Mouse (Mus musculus) ES-E14 (cell line): Measurements from ENCODE around the gene Masp2. TPM values are rescaled to one million over a fixed set of nuclear protein-coding genes. Genes with fewer than 3 reads are reported as not detected.

Experiments
- DNase-seq: peaks from one replicate; pipeline ENCODE4 v3.0.0-alpha.2; 2013; ENCODE audit warnings: low read depth, low spot score
- H3K27ac ChIP-seq: 2 replicates; pipeline ENCODE4 v1.5.1; 2012; ENCODE audit warnings: low read depth, mild to moderate bottlenecking, low read length, moderate library complexity, mixed read lengths; ENCODE audit not compliant: poor library complexity, insufficient read depth, severe bottlenecking
- H3K36me3 ChIP-seq: 2 replicates; pipeline ENCODE4 v1.6.1; 2012; ENCODE audit warnings: mild to moderate bottlenecking, low read length, moderate library complexity, mixed read lengths; ENCODE audit not compliant: control insufficient read depth, poor library complexity, insufficient read depth, severe bottlenecking
- H3K4me1 ChIP-seq, 2 experiments: fragments of 150-350 bp in 1 of 2; sonication (generic) in 1 of 2; 2 replicates each; pipeline ENCODE4 v1.6.1; 2012; ENCODE audit warnings: low read length in 2 of 2, mild to moderate bottlenecking in 1 of 2, mixed read lengths in 1 of 2; ENCODE audit not compliant: control insufficient read depth in 2 of 2, insufficient read depth in 2 of 2, poor library complexity in 1 of 2
- H3K4me3 ChIP-seq, 2 experiments: fragments of 150-350 bp in 1 of 2; sonication (generic) in 1 of 2; 2 replicates each; pipeline ENCODE4 v1.5.1; 2012; ENCODE audit warnings: low read length in 2 of 2, low read depth in 1 of 2, mild to moderate bottlenecking in 1 of 2, mixed read lengths in 1 of 2; ENCODE audit not compliant: insufficient read depth in 1 of 2, poor library complexity in 1 of 2, severe bottlenecking in 1 of 2
- H3K9ac ChIP-seq: 2 replicates; pipeline ENCODE4 v1.6.1; 2012; ENCODE audit warnings: low read depth, mild to moderate bottlenecking, low read length, mixed read lengths; ENCODE audit not compliant: poor library complexity, insufficient read depth, severe bottlenecking
- H3K9me3 ChIP-seq: fragments of 150-350 bp; sonication (generic); 2 replicates; pipeline ENCODE4 v1.6.1; 2012; ENCODE audit warnings: low read depth, mild to moderate bottlenecking, low read length; ENCODE audit not compliant: control insufficient read depth, insufficient read depth
- CHD2 ChIP-seq: IDR thresholded peaks from 2 replicates; pipeline ENCODE4 v1.6.1; 2014; ENCODE audit warnings: mild to moderate bottlenecking, low read depth, low read length, inconsistent platforms
- HCFC1 ChIP-seq: IDR thresholded peaks from 2 replicates; pipeline ENCODE4 v1.6.1; 2012; ENCODE audit warnings: low read length, inconsistent platforms, borderline replicate concordance; ENCODE audit not compliant: insufficient read depth
- MAFK ChIP-seq: IDR thresholded peaks from 2 replicates; pipeline ENCODE4 v1.6.1; 2014; ENCODE audit warnings: mild to moderate bottlenecking, low read depth, low read length, inconsistent platforms; ENCODE audit not compliant: insufficient read depth
- ZC3H11A ChIP-seq: IDR thresholded peaks from 2 replicates; pipeline ENCODE4 v1.6.1; 2012; ENCODE audit warnings: low read depth, mild to moderate bottlenecking, inconsistent platforms, low read length, borderline replicate concordance
- ZNF384 ChIP-seq: IDR thresholded peaks from 2 replicates; pipeline ENCODE4 v1.6.1; 2012; ENCODE audit warnings: low read depth, low read length, inconsistent platforms
- in situ Hi-C, 2 experiments: fragments of 600-800 bp; cut with MboI; formaldehyde crosslinking; loops; one replicate each; pipeline ENCODE4 v1.15.1; 2025; ENCODE audit warnings: low sequenced_read_pairs in 2 of 2, inconsistent platforms in 1 of 2; ENCODE audit not compliant: unreplicated experiment in 2 of 2
- total RNA-seq: library from RNA; depleted of rRNA; stranded (reverse); fragments of 300-350 nt; gene quantifications from 2 replicates; pipeline ENCODE4 v1.2.3, GENCODE M21; 2012

Gene Masp2
- total RNA-seq, 1 experiment = 3.7 TPM

DNA sequence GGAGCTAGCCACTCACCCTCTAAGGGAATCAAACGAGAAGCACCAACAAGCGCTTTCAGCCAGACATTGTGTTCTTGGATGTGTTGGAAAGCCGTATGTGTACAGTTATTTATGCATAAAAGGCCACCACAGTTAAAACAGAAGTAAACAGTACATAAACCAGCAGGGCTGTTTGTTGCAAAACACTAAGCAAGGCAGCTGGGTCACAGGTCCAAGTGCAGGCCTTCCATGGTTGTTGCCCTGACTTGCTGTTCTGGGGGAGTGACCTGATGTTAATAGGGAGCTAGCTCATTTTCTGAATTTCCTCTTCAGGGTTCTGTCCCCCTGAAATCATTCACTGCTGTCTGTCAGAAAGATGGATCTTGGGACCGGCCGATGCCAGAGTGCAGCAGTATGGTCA is 7.5 kb downstream of the Masp2 start:
- DNase-seq = no peak
- no peak overlapping the region for H3K27ac ChIP-seq
- H3K36me3 ChIP-seq = peaks cover 7% of the 10 kb centered on the region; the same call in 1 of the 2 replicates

DNA sequence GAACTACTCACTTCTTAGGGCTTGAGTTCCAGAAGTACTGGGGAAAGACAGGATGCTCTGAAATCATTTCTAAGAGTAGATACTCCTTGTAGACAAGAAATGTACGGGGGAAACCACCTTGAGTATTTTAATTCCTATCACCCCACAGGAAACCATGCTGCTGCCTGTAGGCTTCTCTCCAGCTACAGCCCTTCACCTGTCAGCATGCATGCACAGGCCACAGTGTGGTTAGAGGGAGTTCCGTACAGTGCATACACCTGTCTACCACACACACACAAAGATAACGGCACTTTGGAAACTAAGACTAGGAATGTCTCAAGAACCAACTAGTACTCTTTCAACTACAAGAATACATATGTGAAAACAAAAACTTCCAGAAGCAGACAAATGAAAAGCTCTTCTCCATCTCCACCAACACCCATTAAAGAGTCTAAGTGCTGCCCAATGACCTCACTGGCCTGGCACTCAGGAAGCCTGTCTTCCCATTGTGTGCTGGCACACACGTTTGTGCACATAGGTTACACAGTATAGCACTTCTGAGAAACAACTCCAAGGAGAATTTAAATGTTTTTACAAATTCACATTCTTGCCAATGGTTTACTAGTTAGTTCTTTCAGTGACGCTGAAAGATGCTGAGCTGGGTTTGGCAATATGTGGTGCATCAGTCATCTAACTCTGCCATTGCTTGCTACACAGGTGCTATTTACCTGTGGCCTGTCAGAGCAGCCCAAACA is 8.4 kb downstream of the Masp2 start:
- Histone ChIP-seq H3K27ac (no peak overlapping the region), H3K9me3 (no peaks in the 10 kb centered on the region), H3K9ac (no peak overlapping the region), H3K36me3 (peaks cover 14% of the 10 kb centered on the region; the same call in 1 of the 2 replicates), H3K4me3 (no peak overlapping the region), H3K4me1 (peaks cover 4 to 5% of the 10 kb centered on the region in 2 experiments)
- in situ Hi-C loops = no loop called here
- no peak for DNase-seq
- no peak for TF ChIP-seq HCFC1
- no peak for TF ChIP-seq MAFK
- TF ChIP-seq CHD2 = 0 out of 2 replicates have a peak, but pooled peaks have one; percentile 58

More for the DNA sequence above, 7.5 kb downstream of the Masp2 start:
- in situ Hi-C loops = loop anchor here in 1 of 2 experiments (10.0 kb wide), 1 partner anchor 435 kb away; no protein-coding TSS in a partner anchor
- H3K4me3 ChIP-seq = no peak overlapping the region
- no peak overlapping the region for H3K9ac ChIP-seq
- no peaks in the 10 kb centered on the region for H3K9me3 ChIP-seq
- peaks cover 3 to 7% of the 10 kb centered on the region in 2 experiments for H3K4me1 ChIP-seq
- TF ChIP-seq ZC3H11A (no peak), HCFC1 (no peak), ZNF384 (no peak), CHD2 (no peak), MAFK (no peak)

DNA sequence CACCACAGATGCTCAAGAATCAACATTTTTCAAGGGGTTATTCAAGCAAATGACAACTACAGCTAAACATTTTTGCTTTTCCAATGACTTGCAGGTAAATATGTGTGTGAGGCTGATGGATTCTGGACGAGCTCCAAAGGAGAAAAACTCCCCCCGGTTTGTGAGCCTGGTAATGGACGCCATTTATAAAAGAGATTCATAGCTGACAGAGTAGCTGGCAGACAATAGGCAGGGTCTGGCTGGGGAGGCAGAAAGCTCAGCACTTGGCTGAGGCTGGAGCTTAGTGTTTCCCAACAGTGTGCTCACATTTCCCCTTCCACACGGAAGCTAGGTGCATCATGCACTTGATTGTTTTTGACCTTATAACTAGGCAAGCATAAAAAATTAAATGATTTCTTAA is 10.2 kb downstream of the Masp2 start:
- peaks cover 18% of the 10 kb centered on the region for H3K36me3 ChIP-seq
- H3K4me1 ChIP-seq = peaks cover 4 to 5% of the 10 kb centered on the region in 2 experiments
- in situ Hi-C loops = no loop called here
- no peak for DNase-seq
- no peak for TF ChIP-seq MAFK
- no peak for TF ChIP-seq CHD2
- no peak for TF ChIP-seq ZC3H11A
- TF ChIP-seq ZNF384 = no peak
- TF ChIP-seq HCFC1 = no peak
- H3K9ac ChIP-seq = no peak overlapping the region
- H3K27ac ChIP-seq = no peak overlapping the region
- no peak overlapping the region for H3K4me3 ChIP-seq
- no peaks in the 10 kb centered on the region for H3K9me3 ChIP-seq

DNA sequence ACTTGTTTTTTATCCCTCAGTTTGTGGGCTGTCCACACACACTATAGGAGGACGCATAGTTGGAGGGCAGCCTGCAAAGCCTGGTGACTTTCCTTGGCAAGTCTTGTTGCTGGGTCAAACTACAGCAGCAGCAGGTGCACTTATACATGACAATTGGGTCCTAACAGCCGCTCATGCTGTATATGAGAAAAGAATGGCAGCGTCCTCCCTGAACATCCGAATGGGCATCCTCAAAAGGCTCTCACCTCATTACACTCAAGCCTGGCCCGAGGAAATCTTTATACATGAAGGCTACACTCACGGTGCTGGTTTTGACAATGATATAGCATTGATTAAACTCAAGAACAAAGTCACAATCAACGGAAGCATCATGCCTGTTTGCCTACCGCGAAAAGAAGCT is 11.4 kb downstream of the Masp2 start:
- H3K9me3 ChIP-seq = no peaks in the 10 kb centered on the region
- H3K27ac ChIP-seq = no peak overlapping the region
- TF ChIP-seq CHD2 = no peak
- no peak for TF ChIP-seq ZC3H11A
- TF ChIP-seq ZNF384 = no peak
- TF ChIP-seq MAFK = no peak
- TF ChIP-seq HCFC1 = no peak

More for the DNA sequence above, 11.4 kb downstream of the Masp2 start:
- DNase-seq = no peak
- no peak overlapping the region for H3K9ac ChIP-seq
- peaks cover 25% of the 10 kb centered on the region for H3K36me3 ChIP-seq
- no peak overlapping the region for H3K4me3 ChIP-seq
- H3K4me1 ChIP-seq = peaks cover 4 to 5% of the 10 kb centered on the region in 2 experiments
- in situ Hi-C loops = no loop called here
